Mouse (Mus musculus): Measurements from ENCODE around the gene Slc7a5.

Slc7a5 gene

DNA sequence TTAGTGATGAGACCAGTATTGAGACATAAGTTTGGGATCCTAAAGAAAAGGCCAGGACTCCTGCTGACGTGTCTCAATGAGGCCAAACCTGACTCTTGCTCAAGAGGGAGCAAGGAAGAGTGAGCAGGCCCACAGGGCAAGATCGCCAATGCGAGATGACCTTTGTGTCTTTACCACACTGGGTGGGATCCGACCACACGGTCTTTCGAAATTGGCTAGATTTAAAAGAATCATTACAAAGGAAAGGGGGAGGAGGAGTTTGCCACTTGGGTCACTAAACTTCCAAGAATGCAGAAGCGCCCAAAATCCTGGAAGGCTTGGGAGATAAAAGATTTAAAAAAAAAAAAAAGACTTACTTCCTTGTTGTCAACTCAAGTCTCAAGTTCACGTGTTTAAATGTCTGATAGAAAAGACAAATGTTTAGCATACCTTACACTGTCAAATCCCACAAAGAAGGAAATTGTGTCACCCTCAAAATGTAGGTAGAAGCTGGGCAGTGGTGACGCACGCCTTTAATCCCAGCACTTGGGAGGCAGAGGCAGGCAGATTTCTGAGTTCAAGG lies 60.2 kb downstream of the Slc7a5 start:
- in situ Hi-C loops (cut with MboI; ENCODE audit: low pct_unique_long_range_greater_than_20kb in 1 of 2, low sequenced_read_pairs in 2 of 2, unreplicated experiment in 1 of 2) = no loop called here

- in situ Hi-C loops (cut with MboI; ENCODE audit: low pct_unique_long_range_greater_than_20kb in 1 of 2, low sequenced_read_pairs in 2 of 2, unreplicated experiment in 1 of 2) = no loop called here
Observed at GRCm38 (mm10) chr8:121846815-121847214, 60.7 kb downstream of the Slc7a5 start.

DNA sequence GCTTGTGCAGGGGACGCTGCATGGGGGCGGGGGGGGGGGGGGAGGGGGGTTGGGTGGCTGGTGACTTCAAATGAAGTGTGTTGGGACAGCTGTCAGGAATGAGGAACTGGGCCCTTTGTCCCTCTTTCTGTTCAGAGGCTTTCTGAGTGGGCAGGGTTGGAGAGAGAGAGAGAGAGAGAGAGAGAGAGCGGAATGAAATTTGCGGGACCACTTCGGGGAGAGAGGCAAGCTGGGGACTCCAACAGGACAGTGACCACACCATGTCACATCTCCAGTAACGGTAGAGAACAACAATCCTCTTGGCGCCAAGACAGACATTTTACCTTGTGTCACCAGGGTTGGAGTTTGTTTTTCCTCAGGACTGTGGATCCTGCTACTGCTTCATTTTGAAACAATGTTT lies 62.7 kb downstream of the Slc7a5 start:
- in situ Hi-C loops (cut with MboI; ENCODE audit: low pct_unique_long_range_greater_than_20kb in 1 of 2, low sequenced_read_pairs in 2 of 2, unreplicated experiment in 1 of 2) = no loop called here

DNA sequence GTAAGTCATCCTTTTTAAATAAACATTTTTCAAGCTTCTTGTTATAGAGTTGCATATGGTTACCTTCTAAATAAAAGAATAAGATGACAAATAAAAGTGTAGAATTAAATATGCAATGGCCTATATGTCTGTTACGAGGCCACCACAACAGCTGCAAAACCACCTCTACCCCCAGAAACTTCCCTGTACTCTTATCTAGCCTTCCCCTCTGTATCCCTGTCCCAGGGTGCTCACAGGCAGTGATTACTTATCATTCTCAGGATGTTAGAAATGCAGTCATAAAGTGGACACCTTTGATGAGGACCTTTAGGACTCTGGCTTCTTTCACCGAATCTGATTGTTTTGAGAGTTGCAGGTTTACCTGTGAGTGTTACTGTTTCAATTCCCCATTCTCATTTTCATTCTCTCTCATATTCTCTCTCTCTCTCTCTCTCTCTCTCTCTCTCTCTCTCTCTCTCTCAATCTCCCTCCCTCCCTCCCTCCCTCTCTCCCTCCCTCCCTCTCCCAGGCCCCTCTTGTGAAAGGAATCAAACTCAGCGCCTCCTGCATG lies 64.2 kb downstream of the Slc7a5 start:
- in situ Hi-C loops (cut with MboI; ENCODE audit: low pct_unique_long_range_greater_than_20kb in 1 of 2, low sequenced_read_pairs in 2 of 2, unreplicated experiment in 1 of 2) = no loop called here

GRCm38 (mm10) chr8:121842064-121842955 lies 65.2 kb downstream of the Slc7a5 start:
- in situ Hi-C loops (cut with MboI; ENCODE audit: low pct_unique_long_range_greater_than_20kb in 1 of 2, low sequenced_read_pairs in 2 of 2, unreplicated experiment in 1 of 2) = no loop called here

- in situ Hi-C loops (cut with MboI; ENCODE audit: low pct_unique_long_range_greater_than_20kb in 1 of 2, low sequenced_read_pairs in 2 of 2, unreplicated experiment in 1 of 2) = no loop called here
Observed at GRCm38 (mm10) chr8:121841242-121841641, 66.3 kb downstream of the Slc7a5 start.

- in situ Hi-C loops (cut with MboI; ENCODE audit: low pct_unique_long_range_greater_than_20kb in 1 of 2, low sequenced_read_pairs in 2 of 2, unreplicated experiment in 1 of 2) = no loop called here
Observed at GRCm38 (mm10) chr8:121832503-121832902, 75.0 kb downstream of the Slc7a5 start.

GRCm38 (mm10) chr8:121832061-121832460 lies 75.4 kb downstream of the Slc7a5 start:
- in situ Hi-C loops (cut with MboI; ENCODE audit: low pct_unique_long_range_greater_than_20kb in 1 of 2, low sequenced_read_pairs in 2 of 2, unreplicated experiment in 1 of 2) = no loop called here

Data from mouse embryonic stem cell (cell line).